In the genomic region with DNA sequence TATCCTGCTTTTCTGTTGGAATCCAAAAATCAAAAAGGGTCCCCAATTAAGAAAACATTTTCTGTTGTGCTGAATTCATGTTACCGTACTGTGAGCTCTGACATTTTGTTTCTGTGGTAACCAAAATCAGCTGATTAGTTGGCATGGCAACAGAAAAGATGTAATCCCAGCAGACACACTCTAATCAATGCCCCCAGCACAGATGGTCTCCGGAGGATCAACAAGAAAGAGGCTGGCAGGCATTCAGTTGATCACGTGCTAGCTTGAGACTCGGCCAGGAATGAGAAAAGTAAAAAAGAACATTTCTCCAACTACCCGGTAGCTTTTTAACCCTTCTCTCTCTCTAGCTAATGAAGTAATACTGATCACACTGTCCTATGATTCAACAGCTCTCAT, we compare ENCODE assay signal across 9 mouse cellular contexts.
A peak's percentile ranks its signal among the peaks of the same experiment; 100 is the strongest.
DNase-seq lines count a peak whose midpoint lies in the region; ATAC-seq and TF ChIP-seq lines count a peak whose summit lies in the region.
"Had no signal": no experiment of that assay in that cellular context is flagged by ENCODE, and none has a peak within 500 bp of the region (broad histone marks: within the 10 kb centered on the region; RNA-seq: fewer than 3 reads in every experiment).

No protein-coding gene starts in this region.

- no peak overlapping the region for H3K4me3 ChIP-seq in cerebellum, adult 2 months (replicated peaks; ENCODE audit: insufficient read depth, low read depth, low read length)
- no peak overlapping the region for H3K4me3 ChIP-seq in liver, embryonic 11.5 days (ENCODE audit: low read depth, low read length)
- H3K4me3 ChIP-seq: heart, embryonic 13.5 days had no signal

- no peaks in the 10 kb centered on the region for H3K36me3 ChIP-seq in liver, embryonic 11.5 days (ENCODE audit: control insufficient read depth, insufficient read depth, low read length)
- H3K36me3 ChIP-seq: heart, embryonic 13.5 days had no signal

- no peaks in the 10 kb centered on the region for H3K9me3 ChIP-seq in liver, embryonic 11.5 days (ENCODE audit: control insufficient read depth, low read length)
- H3K9me3 ChIP-seq: heart, embryonic 13.5 days had no signal

- peak; percentile 19 to 31 for DNase-seq in cerebellum, adult 2 months
- peak; percentile 83 for DNase-seq in embryo, embryonic 11 days
- peak; percentile 2 for DNase-seq in heart, postnatal 25 days (ENCODE audit: low spot score)
- DNase-seq in left cerebral cortex, adult 9 months (ENCODE audit: low spot score in 2 of 2) = peak; percentile 82 to 88
- peak; percentile 87 for DNase-seq in right cerebral cortex, adult 18-20 months
- DNase-seq in natural killer cell, adult 2 months (ENCODE audit: low spot score in 2 of 2) = no peak
- DNase-seq in liver, embryonic 11.5 days (ENCODE audit: low spot score) = no peak
- no peak for DNase-seq in kidney, postnatal 4 days

- no peak overlapping the region for H3K4me2 ChIP-seq in liver, embryonic 11.5 days
- H3K4me2 ChIP-seq: heart, embryonic 13.5 days had no signal

- TF ChIP-seq POLR2A in cerebellum, adult 2 months (IDR thresholded peaks at IDR 0.05; ENCODE audit: borderline replicate concordance, insufficient read depth, low read length) = no peak

- no peaks in the 10 kb centered on the region for H3K4me1 ChIP-seq in cerebellum, adult 2 months (ENCODE audit: control insufficient read depth, insufficient read depth, low read length)
- H3K4me1 ChIP-seq in liver, embryonic 11.5 days (replicated peaks; ENCODE audit: control insufficient read depth, insufficient read depth, low read length) = no peaks in the 10 kb centered on the region
- H3K4me1 ChIP-seq: heart, embryonic 13.5 days had no signal

- TF ChIP-seq CTCF in cerebellum, adult 2 months (IDR thresholded peaks at IDR 0.05; ENCODE audit: borderline replicate concordance, insufficient read depth, low read depth, low read length) = no peak

- ATAC-seq in liver, embryonic 11.5 days (replicated peaks; ENCODE audit: low FRiP score) = no peak

- 3% methylated on average over 5 of the region's 5 CpGs for WGBS in cerebellum, adult 2 months
- WGBS in liver, embryonic 11.5 days = 51% methylated on average over 5 of the region's 5 CpGs

- intact Hi-C loops in heart, postnatal 25 days (cut with DNase I) = no loop called here

- H3K27me3 ChIP-seq in cerebellum, adult 2 months (ENCODE audit: control insufficient read depth, insufficient read depth, low read length) = no peaks in the 10 kb centered on the region
- H3K27me3 ChIP-seq in liver, embryonic 11.5 days (replicated peaks; ENCODE audit: control insufficient read depth, insufficient read depth, low read length) = no peaks in the 10 kb centered on the region
- H3K27me3 ChIP-seq: heart, embryonic 13.5 days had no signal

- H3K27ac ChIP-seq in cerebellum, adult 2 months (ENCODE audit: insufficient read depth, low read length) = no peak overlapping the region
- H3K27ac ChIP-seq in liver, embryonic 11.5 days (ENCODE audit: low read depth, low read length) = no peak overlapping the region
- H3K27ac ChIP-seq: heart, embryonic 13.5 days had no signal

- no peak overlapping the region for H3K9ac ChIP-seq in liver, embryonic 11.5 days (ENCODE audit: low read depth, low read length)
- H3K9ac ChIP-seq: heart, embryonic 13.5 days had no signal

Comparison
In these comparisons a context has a peak if more than half of its experiments do, and no peak if none do; other contexts are left out.
1. DNase-seq: peak in cerebellum, adult 2 months (2 of 2), embryo, embryonic 11 days (single experiment), heart, postnatal 25 days (single experiment), left cerebral cortex, adult 9 months (2 of 2) and right cerebral cortex, adult 18-20 months (single experiment); none in natural killer cell, adult 2 months (0 of 2), liver, embryonic 11.5 days (single experiment) and kidney, postnatal 4 days (0 of 2).